8 mouse cellular contexts compared by ENCODE assay signal in the genomic region with DNA sequence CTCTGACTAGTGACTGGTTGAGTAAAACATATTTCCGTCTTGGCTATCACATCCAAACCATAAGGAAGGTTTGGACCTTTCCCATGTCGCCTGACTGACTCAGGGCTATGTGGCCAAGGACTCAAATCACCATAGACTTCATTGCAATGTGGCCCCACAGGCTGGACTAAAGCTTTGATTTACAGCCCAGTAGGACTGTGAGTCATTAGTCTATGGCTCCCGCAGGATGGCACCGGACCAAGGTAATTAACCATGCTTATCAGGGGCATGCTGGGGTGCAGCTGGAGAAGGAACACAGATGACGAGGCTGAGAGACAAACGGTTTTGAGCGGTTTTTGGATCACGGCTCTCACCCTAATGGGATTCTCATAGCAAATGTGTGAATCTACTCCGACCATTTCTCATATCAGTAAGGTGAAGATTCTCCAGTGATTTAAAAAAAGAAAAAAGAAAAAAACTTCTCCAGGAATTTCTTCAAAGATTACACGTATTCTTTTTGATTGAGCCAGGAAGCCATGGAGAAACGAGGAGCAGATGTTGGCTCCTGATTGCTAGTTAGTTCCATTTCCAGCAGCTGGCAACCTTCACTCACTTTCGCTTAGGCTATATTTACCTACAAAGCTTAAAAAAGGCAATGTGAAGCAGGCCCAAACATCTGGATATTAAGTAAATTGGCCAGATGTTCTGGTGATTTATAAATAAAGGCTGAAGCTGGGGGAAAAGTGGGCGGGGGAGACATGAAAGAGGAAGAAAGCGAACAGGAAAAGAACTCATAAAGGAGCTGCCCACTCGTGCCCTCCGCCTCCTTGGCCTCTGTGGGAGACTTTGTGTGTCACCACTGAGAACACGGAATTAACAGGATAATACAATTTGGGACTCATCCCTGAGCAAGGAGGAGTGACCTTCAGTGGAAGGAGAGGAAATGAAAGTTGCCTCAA. TPM values are rescaled to one million over a fixed set of nuclear protein-coding genes. Genes with fewer than 3 reads are reported as not detected.
DNase-seq lines count a peak whose midpoint lies in the region; ATAC-seq and TF ChIP-seq lines count a peak whose summit lies in the region.

No protein-coding gene starts in this region.

- peak; percentile 71 for DNase-seq in forebrain, embryonic 14.5 days (ENCODE audit: low spot score)
- peak; percentile 47 for DNase-seq in retina, postnatal 1 day
- no peak for DNase-seq in retina, embryonic 14.5 days (ENCODE audit: low spot score)
- peak; percentile 56 for DNase-seq in lung, postnatal 14 days
- no peak for DNase-seq in thymus, postnatal 0 days (ENCODE audit: low spot score)
- DNase-seq in left cerebral cortex, adult 2 months (ENCODE audit: extremely low spot score in 1 of 2, low spot score in 2 of 2), result no peak

- ATAC-seq in forebrain, embryonic 14.5 days, result peak; percentile 29; the same call in 1 of the 2 replicates
- ATAC-seq in forebrain, embryonic 16.5 days, result no peak

- no peaks in the 10 kb centered on the region for H3K27me3 ChIP-seq in forebrain, embryonic 14.5 days (replicated peaks; ENCODE audit: control insufficient read depth, insufficient read depth, low read length)
- H3K27me3 ChIP-seq in forebrain, embryonic 16.5 days (replicated peaks; ENCODE audit: control insufficient read depth, insufficient read depth, low read length), result no peaks in the 10 kb centered on the region

- peaks cover 3% of the 10 kb centered on the region; the same call in 1 of the 2 replicates for H3K4me1 ChIP-seq in forebrain, embryonic 14.5 days (ENCODE audit: control insufficient read depth, insufficient read depth, low read length)
- H3K4me1 ChIP-seq in forebrain, embryonic 16.5 days (replicated peaks; ENCODE audit: control insufficient read depth, insufficient read depth, low read length), result peaks cover 4% of the 10 kb centered on the region; the same call in 1 of the 2 replicates
- H3K4me1 ChIP-seq in embryonic fibroblast, embryonic 13.5 days (ENCODE audit: control insufficient read depth, insufficient read depth, low read length), result peaks cover 4% of the 10 kb centered on the region

- no peaks in the 10 kb centered on the region for H3K36me3 ChIP-seq in forebrain, embryonic 14.5 days (ENCODE audit: control insufficient read depth, insufficient read depth, low read length)
- H3K36me3 ChIP-seq in forebrain, embryonic 16.5 days (ENCODE audit: control insufficient read depth, insufficient read depth), result no peaks in the 10 kb centered on the region

- intact Hi-C loops in left cerebral cortex, adult 2 months (cut with DNase I), result no loop called here

- H3K4me2 ChIP-seq in forebrain, embryonic 14.5 days (ENCODE audit: low read length), result no peak overlapping the region
- H3K4me2 ChIP-seq in forebrain, embryonic 16.5 days (ENCODE audit: low read length), result no peak overlapping the region

- 58% methylated on average over 17 of the region's 17 CpGs for WGBS in forebrain, embryonic 14.5 days
- 45% methylated on average over 17 of the region's 17 CpGs for WGBS in forebrain, embryonic 16.5 days

- no peak overlapping the region for H3K27ac ChIP-seq in forebrain, embryonic 14.5 days (ENCODE audit: low read depth, low read length)
- no peak overlapping the region for H3K27ac ChIP-seq in forebrain, embryonic 16.5 days (ENCODE audit: low read length)
- H3K27ac ChIP-seq in embryonic fibroblast, embryonic 13.5 days (ENCODE audit: insufficient read depth, low read length), result peak overlapping the region; percentile 83
- H3K27ac ChIP-seq in left cerebral cortex, adult 2 months, result no peak overlapping the region

- H3K9ac ChIP-seq in forebrain, embryonic 14.5 days (ENCODE audit: low read length), result no peak overlapping the region
- H3K9ac ChIP-seq in forebrain, embryonic 16.5 days (replicated peaks; ENCODE audit: low read depth, low read length), result no peak overlapping the region

- H3K9me3 ChIP-seq in forebrain, embryonic 14.5 days (replicated peaks; ENCODE audit: control insufficient read depth, low read length), result no peaks in the 10 kb centered on the region
- H3K9me3 ChIP-seq in forebrain, embryonic 16.5 days (ENCODE audit: control insufficient read depth, low read length), result no peaks in the 10 kb centered on the region

- TF ChIP-seq CTCF in embryonic fibroblast, embryonic 13.5 days (IDR thresholded peaks at IDR 0.05; ENCODE audit: borderline replicate concordance, insufficient read depth, low read length), result no peak
- no peak for TF ChIP-seq CTCF in left cerebral cortex, adult 2 months (IDR thresholded peaks at IDR 0.05)

- TF ChIP-seq POLR2A in embryonic fibroblast, embryonic 13.5 days (IDR thresholded peaks at IDR 0.05; ENCODE audit: low read depth, low read length), result no peak

- H3K4me3 ChIP-seq in forebrain, embryonic 14.5 days (ENCODE audit: low read depth, low read length), result no peak overlapping the region
- no peak overlapping the region for H3K4me3 ChIP-seq in forebrain, embryonic 16.5 days (replicated peaks; ENCODE audit: low read length)
- H3K4me3 ChIP-seq in embryonic fibroblast, embryonic 13.5 days (ENCODE audit: insufficient read depth, low read length), result no peak overlapping the region
- no peak overlapping the region for H3K4me3 ChIP-seq in left cerebral cortex, adult 2 months

RNA-seq across cellular contexts. Expression of a gene that starts 26.2 kb away (rescaled TPM):
- 15.5 and 19.9 TPM in 2 replicates for polyA plus RNA-seq in forebrain, embryonic 14.5 days (2014; fragmentation: Nextera tagmentation; extraction: Ambion mirVana)
- polyA plus RNA-seq in forebrain, embryonic 16.5 days (2015; fragmentation: Nextera tagmentation; extraction: Ambion mirVana), result 32.8 and 33.4 TPM in 2 replicates
- 10.3 and 12.6 TPM in 2 replicates for polyA plus RNA-seq in embryonic fibroblast, embryonic 13.5 days (2011; ENCODE audit: insufficient read length, low read depth, missing spikeins)
- 3.0 and 3.4 TPM in 2 replicates for polyA plus RNA-seq in thymus, postnatal 0 days (2015; fragmentation: Nextera tagmentation; extraction: Ambion mirVana)
- total RNA-seq in left cerebral cortex, adult 2 months (2021), result 10 to 100 TPM; 44.1 to 47.9 TPM

Comparison
In these comparisons a context has a peak if more than half of its experiments do, and no peak if none do; other contexts are left out.
1. DNase-seq: peak in forebrain, embryonic 14.5 days (single experiment), retina, postnatal 1 day (single experiment) and lung, postnatal 14 days (single experiment); none in retina, embryonic 14.5 days (single experiment), thymus, postnatal 0 days (single experiment) and left cerebral cortex, adult 2 months (0 of 2).